ENCODE assay signal across 14 mouse cellular contexts in the genomic region with DNA sequence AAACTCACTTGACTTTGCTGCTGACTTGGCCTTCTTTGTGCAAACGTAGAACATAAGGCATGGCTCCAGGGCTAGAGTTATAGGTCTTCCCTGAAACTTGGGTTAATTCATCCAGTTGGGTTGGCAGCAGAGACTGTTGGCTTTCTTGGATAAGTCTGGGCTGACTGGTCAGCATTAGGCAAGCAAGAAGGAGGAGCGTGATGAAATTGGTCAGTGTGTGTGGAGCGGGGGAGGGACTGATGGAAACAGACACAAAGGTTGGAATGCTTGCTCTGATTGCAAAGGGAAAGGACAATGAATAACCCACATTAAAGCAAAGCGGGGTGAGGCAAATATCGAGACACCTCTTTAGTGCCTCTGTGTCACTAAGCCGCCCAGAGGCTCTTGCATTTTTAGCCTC.
A peak's percentile ranks its signal among the peaks of the same experiment; 100 is the strongest.
DNase-seq lines count a peak whose midpoint lies in the region; ATAC-seq lines count a peak whose summit lies in the region.
"Had no signal": no experiment of that assay in that cellular context is flagged by ENCODE, and none has a peak within 500 bp of the region (broad histone marks: within the 10 kb centered on the region; RNA-seq: fewer than 3 reads in every experiment).

No protein-coding gene starts in this region.

- no peak overlapping the region for H3K4me3 ChIP-seq in hindbrain, embryonic 11.5 days (ENCODE audit: low read depth, low read length)
- H3K4me3 ChIP-seq in hindbrain, embryonic 14.5 days (replicated peaks; ENCODE audit: low read length), result no peak overlapping the region
- no peak overlapping the region for H3K4me3 ChIP-seq in midbrain, embryonic 11.5 days (ENCODE audit: low read depth, low read length)
- H3K4me3 ChIP-seq: embryonic facial prominence, embryonic 15.5 days; neural tube, embryonic 13.5 days had no signal

- 65% methylated on average over 6 of the region's 6 CpGs for WGBS in hindbrain, embryonic 11.5 days
- 62% methylated on average over 6 of the region's 6 CpGs for WGBS in hindbrain, embryonic 14.5 days
- 63% methylated on average over 6 of the region's 6 CpGs for WGBS in midbrain, embryonic 11.5 days

- H3K27ac ChIP-seq in hindbrain, embryonic 11.5 days (ENCODE audit: low read depth, low read length), result no peak overlapping the region
- no peak overlapping the region for H3K27ac ChIP-seq in hindbrain, embryonic 14.5 days
- no peak overlapping the region for H3K27ac ChIP-seq in midbrain, embryonic 11.5 days (ENCODE audit: low read depth, low read length)
- H3K27ac ChIP-seq: embryonic facial prominence, embryonic 15.5 days; hindbrain, postnatal 0 days; neural tube, embryonic 13.5 days had no signal

- H3K9ac ChIP-seq in hindbrain, embryonic 11.5 days (ENCODE audit: low read depth, low read length), result no peak overlapping the region
- H3K9ac ChIP-seq in hindbrain, embryonic 14.5 days, result no peak overlapping the region
- no peak overlapping the region for H3K9ac ChIP-seq in midbrain, embryonic 11.5 days (ENCODE audit: low read length)
- H3K9ac ChIP-seq: embryonic facial prominence, embryonic 15.5 days; neural tube, embryonic 13.5 days had no signal

- H3K4me1 ChIP-seq in hindbrain, embryonic 11.5 days (replicated peaks; ENCODE audit: control insufficient read depth, insufficient read depth, low read length), result 0 out of 2 replicates have a peak, but pooled peaks cover 2% of the 10 kb centered on the region
- H3K4me1 ChIP-seq in hindbrain, embryonic 14.5 days (replicated peaks; ENCODE audit: control insufficient read depth, insufficient read depth, low read length), result 0 out of 2 replicates have a peak, but pooled peaks cover 3% of the 10 kb centered on the region
- H3K4me1 ChIP-seq in midbrain, embryonic 11.5 days (ENCODE audit: control insufficient read depth, insufficient read depth, low read length), result peaks cover 5% of the 10 kb centered on the region; the same call in 1 of the 2 replicates

- H3K9me3 ChIP-seq in hindbrain, embryonic 11.5 days (ENCODE audit: control insufficient read depth, low read length), result no peaks in the 10 kb centered on the region
- no peaks in the 10 kb centered on the region for H3K9me3 ChIP-seq in hindbrain, embryonic 14.5 days (ENCODE audit: control insufficient read depth, low read length)
- H3K9me3 ChIP-seq in midbrain, embryonic 11.5 days (ENCODE audit: control insufficient read depth, low read length), result no peaks in the 10 kb centered on the region
- H3K9me3 ChIP-seq: embryonic facial prominence, embryonic 15.5 days; neural tube, embryonic 13.5 days had no signal

- no peaks in the 10 kb centered on the region for H3K36me3 ChIP-seq in hindbrain, embryonic 11.5 days (ENCODE audit: control insufficient read depth, insufficient read depth, low read length)
- no peaks in the 10 kb centered on the region for H3K36me3 ChIP-seq in hindbrain, embryonic 14.5 days (replicated peaks; ENCODE audit: control insufficient read depth, insufficient read depth)
- H3K36me3 ChIP-seq in midbrain, embryonic 11.5 days (ENCODE audit: control insufficient read depth, insufficient read depth, low read length), result no peaks in the 10 kb centered on the region
- H3K36me3 ChIP-seq: embryonic facial prominence, embryonic 15.5 days; neural tube, embryonic 13.5 days had no signal

- ATAC-seq in hindbrain, embryonic 11.5 days (ENCODE audit: low FRiP score), result no peak
- no peak for ATAC-seq in hindbrain, embryonic 14.5 days (ENCODE audit: low FRiP score)
- ATAC-seq in midbrain, embryonic 11.5 days (ENCODE audit: low FRiP score), result no peak
- ATAC-seq: forebrain, embryonic 16.5 days; hindbrain, postnatal 0 days had no signal

- no peak overlapping the region for H3K4me2 ChIP-seq in hindbrain, embryonic 11.5 days (replicated peaks; ENCODE audit: low read depth, low read length)
- H3K4me2 ChIP-seq in hindbrain, embryonic 14.5 days (replicated peaks), result no peak overlapping the region
- H3K4me2 ChIP-seq in midbrain, embryonic 11.5 days, result no peak overlapping the region
- H3K4me2 ChIP-seq: embryonic facial prominence, embryonic 15.5 days; neural tube, embryonic 13.5 days had no signal

- DNase-seq in hindbrain, embryonic 11.5 days (ENCODE audit: low spot score), result peak; percentile 9
- no peak for DNase-seq in hindbrain, embryonic 14.5 days (ENCODE audit: low spot score)
- peak; percentile 13 for DNase-seq in retina, postnatal 1 day
- no peak for DNase-seq in retina, embryonic 14.5 days (ENCODE audit: low spot score)
- DNase-seq in kidney, postnatal 10 days, result peak; percentile 32
- DNase-seq in yolk sac, embryonic 10.5 days (ENCODE audit: low spot score), result peak; percentile 49
- no peak for DNase-seq in spleen, adult 18-20 months
- DNase-seq in midbrain, embryonic 11.5 days (ENCODE audit: low spot score, missing footprints), result no peak
- DNase-seq: cerebellum, adult 11 months; thymus, postnatal 36 days had no signal

- no peaks in the 10 kb centered on the region for H3K27me3 ChIP-seq in hindbrain, embryonic 11.5 days (ENCODE audit: control insufficient read depth, insufficient read depth, low read length)
- no peaks in the 10 kb centered on the region for H3K27me3 ChIP-seq in hindbrain, embryonic 14.5 days (ENCODE audit: control insufficient read depth, insufficient read depth, low read length)
- no peaks in the 10 kb centered on the region for H3K27me3 ChIP-seq in midbrain, embryonic 11.5 days (ENCODE audit: control insufficient read depth, insufficient read depth, low read length)
- H3K27me3 ChIP-seq: embryonic facial prominence, embryonic 15.5 days; neural tube, embryonic 13.5 days had no signal

Comparison
In these comparisons a context has a peak if more than half of its experiments do, and no peak if none do; other contexts are left out.
1. DNase-seq: peak in hindbrain, embryonic 11.5 days (single experiment), retina, postnatal 1 day (single experiment), kidney, postnatal 10 days (single experiment) and yolk sac, embryonic 10.5 days (single experiment); none in hindbrain, embryonic 14.5 days (single experiment), retina, embryonic 14.5 days (single experiment), spleen, adult 18-20 months (0 of 2) and midbrain, embryonic 11.5 days (single experiment).